Mouse (Mus musculus) brain, embryonic 18.5 days (tissue): ENCODE measurements around the gene Ncoa3.
A peak's percentile ranks its signal among the peaks of the same experiment; 100 is the strongest.
"Not testable (repeated sequence)": the region's sequence is repeated elsewhere in the genome, so short reads cannot be mapped to it uniquely, and the experiment has no call there.

Source experiments
- DNase-seq: peaks from one replicate; pipeline ENCODE4 v3.0.0-alpha.2; 2012; ENCODE audit warnings: low read depth, low spot score

The Ncoa3 gene

GRCm38 (mm10) chr2:165992270-165993172 lies at the start of gene Ncoa3:
Gene Ncoa3 (plus strand): TSS chr2:165992636.
- DNase-seq, result peak; percentile 84

GRCm38 (mm10) chr2:165943113-165943512 lies 49.3 kb upstream of the Ncoa3 start:
- DNase-seq, result no peak

GRCm38 (mm10) chr2:165944576-165945351 lies 47.7 kb upstream of the Ncoa3 start:
- DNase-seq, result no peak

- no peak for DNase-seq
Observed at GRCm38 (mm10) chr2:165946046-165946564, 46.3 kb upstream of the Ncoa3 start.

GRCm38 (mm10) chr2:165948007-165948406 lies 44.4 kb upstream of the Ncoa3 start:
- DNase-seq, result no peak

- DNase-seq, result not testable (repeated sequence)
Observed at GRCm38 (mm10) chr2:165948785-165949184, 43.7 kb upstream of the Ncoa3 start.

DNA sequence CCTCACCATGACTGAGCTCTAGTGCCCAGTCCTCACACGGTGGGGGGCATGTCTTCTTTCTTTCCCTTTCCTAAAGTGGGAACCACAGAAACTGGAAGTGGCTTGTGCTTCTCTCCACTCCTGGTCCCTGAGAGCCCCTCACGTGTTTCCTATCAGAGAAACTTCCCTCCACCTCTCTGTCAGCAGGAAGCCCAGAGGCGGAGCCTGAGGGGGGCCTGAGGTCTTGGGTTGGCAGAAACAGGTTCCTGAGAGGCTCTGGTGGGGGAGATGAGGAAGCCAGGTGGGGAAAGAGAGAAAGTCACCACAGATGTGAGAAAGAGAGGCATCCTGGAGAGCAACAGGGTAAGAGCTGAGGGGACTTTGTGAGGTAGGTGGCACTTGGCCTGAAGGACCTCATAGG lies 42.7 kb upstream of the Ncoa3 start:
- no peak for DNase-seq

- no peak for DNase-seq
Observed at GRCm38 (mm10) chr2:165951432-165952068, 40.9 kb upstream of the Ncoa3 start.

GRCm38 (mm10) chr2:165954872-165955271 lies 37.6 kb upstream of the Ncoa3 start:
- no peak for DNase-seq

- no peak for DNase-seq
Observed at GRCm38 (mm10) chr2:165955386-165955785, 37.0 kb upstream of the Ncoa3 start.

- DNase-seq, result no peak
Observed at GRCm38 (mm10) chr2:165956096-165956740, 36.2 kb upstream of the Ncoa3 start.

DNA sequence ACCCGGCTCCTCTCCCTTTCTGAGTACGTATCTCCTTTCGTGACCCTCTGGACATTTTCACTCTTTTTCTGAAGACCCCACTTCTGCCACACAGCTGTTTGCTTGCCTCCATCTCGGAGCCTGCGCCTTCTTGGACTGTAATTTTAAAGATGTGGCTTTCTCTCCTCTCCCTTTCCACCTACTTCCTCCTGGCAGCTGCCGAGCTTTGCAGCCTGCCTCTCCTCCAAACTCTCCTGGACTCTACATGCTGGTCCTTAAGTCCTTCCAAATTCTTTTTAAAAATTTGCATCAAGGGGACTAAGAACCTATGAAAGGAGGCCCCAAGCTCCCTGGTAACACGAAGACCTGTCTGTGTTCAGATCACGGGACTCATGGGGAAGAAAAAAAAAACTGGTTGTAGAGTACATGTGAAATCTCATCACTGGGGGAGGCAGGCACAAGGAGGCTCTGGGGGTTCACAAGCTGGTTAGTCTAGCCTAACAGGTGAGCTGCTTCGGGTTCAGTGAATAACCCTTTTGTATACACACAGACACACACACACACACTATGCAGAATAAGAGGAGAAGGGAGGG lies 35.1 kb upstream of the Ncoa3 start:
- DNase-seq, result no peak

GRCm38 (mm10) chr2:165958556-165958955 lies 33.9 kb upstream of the Ncoa3 start:
- DNase-seq, result no peak

DNA sequence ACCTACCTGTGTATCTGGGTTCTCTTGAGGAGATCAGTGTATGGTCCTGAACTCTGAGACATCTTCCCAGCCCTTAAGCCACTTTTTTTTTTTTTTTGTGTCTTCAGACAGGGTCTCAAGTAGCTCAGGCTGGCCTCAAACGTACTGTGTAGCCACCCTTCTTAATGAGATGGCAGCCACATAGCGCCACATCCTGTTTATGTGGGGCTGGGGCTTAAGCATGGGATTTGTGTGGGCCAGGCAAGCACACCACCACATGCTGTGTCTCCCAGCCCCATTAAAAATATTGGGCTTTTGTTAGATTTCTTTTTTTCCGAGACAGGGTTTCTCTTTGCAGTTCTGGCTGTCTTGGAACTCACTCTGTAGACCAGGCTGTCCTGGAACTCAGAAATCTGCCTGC lies 31.7 kb upstream of the Ncoa3 start:
- DNase-seq, result no peak

DNA sequence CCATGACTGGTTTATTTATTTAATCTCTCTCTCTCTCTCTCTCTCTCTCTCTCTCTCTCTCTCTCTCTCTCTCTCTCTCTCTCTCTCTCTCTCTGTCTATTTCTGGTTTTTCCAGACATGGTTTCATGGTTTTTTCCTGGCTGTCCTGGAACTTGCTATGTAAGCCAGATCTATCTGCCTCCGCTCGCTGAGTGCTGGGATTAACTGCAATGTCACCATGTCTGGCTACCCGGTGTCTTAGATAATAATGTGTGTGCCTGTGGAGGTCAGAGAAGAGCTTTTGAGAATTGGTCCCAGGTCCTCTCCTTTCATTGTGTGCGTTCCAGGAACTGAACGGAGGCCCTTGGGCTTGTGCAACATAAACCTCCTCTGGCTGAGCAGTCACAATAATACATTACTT lies 29.6 kb upstream of the Ncoa3 start:
- DNase-seq, result no peak

- no peak for DNase-seq
Observed at GRCm38 (mm10) chr2:165964121-165964520, 28.3 kb upstream of the Ncoa3 start.

- DNase-seq, result no peak
Observed at GRCm38 (mm10) chr2:165967076-165967475, 25.4 kb upstream of the Ncoa3 start.

GRCm38 (mm10) chr2:165967823-165968555 lies 24.4 kb upstream of the Ncoa3 start:
- no peak for DNase-seq

- no peak for DNase-seq
Observed at GRCm38 (mm10) chr2:165968876-165969275, 23.6 kb upstream of the Ncoa3 start.

- no peak for DNase-seq
Observed at GRCm38 (mm10) chr2:165969391-165969790, 23.0 kb upstream of the Ncoa3 start.
